Mouse (Mus musculus): Measurements from ENCODE around the gene Ccr9.
A peak's percentile ranks its signal among the peaks of the same experiment; 100 is the strongest.
"Not testable (repeated sequence)": the region's sequence is repeated elsewhere in the genome, so short reads cannot be mapped to it uniquely, and the experiment has no call there.

Gene Ccr9

DNA sequence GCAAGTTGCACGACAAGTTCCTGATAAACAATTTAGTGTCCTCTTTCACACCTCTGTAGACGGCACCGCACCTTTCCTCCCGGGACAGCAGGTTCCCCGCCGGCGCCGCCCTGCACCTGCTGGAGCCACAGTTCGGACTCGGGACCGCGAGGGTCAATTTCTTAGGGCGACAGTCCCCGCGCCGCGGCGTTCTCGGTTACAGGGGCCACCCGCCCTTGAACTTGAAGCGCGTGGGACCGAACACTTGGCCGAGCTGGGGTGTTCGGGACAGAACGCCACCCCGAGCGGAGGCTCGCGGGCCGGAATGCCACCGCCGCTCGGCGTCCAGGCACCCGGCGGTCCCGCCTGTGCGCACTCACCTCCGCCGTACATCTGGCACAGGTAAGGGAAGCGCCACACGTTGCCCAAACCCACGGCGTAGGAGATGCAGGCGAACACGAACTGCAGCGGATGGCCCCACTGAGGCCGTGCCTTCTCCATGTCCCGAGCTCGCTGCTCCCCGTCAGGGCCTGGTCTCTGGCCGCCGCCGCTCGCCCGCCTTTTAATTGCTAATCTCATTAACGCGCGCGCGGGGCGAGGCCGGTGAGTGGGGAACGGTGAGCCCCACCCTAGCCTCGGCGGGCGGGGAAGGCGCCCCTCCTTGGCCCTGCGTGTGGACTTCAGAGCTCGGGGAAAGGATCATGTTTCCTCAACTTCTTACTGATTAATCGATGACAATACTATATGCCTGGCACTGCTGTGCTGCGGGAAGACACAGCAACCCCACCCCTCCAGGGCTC lies at the start of gene Ccr9, which contains the start of gene Slc6a20a:
Gene Ccr9 (plus strand): TSS at position 113 of the 779 bp plus-strand sequence.
Gene Slc6a20a (minus strand): TSS at position 559 of the 779 bp plus-strand sequence.
- peak; percentile 76 to 85 for DNase-seq

DNA sequence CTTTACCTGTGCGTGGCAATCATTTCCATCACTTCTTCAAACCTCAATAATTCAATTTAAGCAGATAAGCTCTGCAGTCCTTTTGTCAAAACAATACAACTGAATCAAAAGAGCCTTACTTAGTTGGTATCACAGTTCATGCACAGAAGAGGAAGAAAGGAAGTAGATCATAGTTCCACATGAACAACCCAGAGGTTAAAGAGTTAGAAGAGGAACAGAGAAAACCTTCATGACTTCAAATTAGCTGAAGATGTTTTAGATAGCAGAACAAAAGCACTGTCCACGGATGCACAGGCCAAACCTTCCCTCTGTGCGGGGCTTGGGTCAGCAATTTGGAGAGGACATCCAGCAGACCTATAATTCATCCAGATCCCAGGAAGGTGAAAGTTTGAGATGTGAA lies 46.6 kb upstream of the Ccr9 start:
- no peak for DNase-seq

DNA sequence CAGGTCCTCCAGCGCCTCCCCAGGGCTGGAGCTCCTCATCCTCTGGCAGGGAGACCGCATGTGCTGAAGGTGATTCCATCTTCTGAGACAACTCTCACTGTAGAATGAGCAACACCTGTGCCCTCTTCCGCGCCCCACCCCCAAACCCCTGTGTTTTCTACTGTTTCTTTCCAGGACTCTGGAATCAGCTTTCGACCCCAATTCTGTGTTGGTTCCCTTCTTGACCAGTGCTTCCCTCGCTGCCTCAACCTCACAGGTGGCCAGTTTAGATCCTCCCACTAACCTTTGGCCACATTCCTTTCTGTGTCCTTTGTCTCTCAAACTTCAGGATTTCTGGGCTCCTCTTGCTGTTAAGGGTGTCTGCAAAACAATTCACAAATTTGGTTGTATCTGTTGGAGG lies 46.0 kb upstream of the Ccr9 start, which contains the start of gene Slc6a20b:
Gene Slc6a20b (minus strand): TSS at position 285 of the 400 bp plus-strand sequence.
- DNase-seq: peak; percentile 75 to 79

DNA sequence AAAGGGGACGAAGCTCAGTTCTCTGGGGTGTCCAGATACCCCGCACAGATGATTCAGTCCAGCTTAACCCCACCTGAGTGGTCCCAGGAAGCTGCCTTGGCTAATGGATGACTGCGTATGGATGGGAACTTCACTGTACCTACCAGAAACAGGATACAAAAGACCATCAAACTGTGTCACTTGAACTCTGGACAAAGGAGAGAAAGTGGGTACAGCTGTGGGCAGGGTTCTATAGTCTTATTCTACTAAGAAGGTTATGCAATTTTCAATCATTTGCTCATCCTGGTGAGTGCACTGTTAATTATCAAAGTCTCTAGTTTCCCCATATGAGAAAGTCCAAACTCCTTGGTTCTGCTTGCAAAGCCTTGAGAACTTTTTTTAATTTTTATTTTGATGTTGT lies 45.2 kb upstream of the Ccr9 start:
- DNase-seq: peak in 1 of 2 experiments; percentile 63

DNA sequence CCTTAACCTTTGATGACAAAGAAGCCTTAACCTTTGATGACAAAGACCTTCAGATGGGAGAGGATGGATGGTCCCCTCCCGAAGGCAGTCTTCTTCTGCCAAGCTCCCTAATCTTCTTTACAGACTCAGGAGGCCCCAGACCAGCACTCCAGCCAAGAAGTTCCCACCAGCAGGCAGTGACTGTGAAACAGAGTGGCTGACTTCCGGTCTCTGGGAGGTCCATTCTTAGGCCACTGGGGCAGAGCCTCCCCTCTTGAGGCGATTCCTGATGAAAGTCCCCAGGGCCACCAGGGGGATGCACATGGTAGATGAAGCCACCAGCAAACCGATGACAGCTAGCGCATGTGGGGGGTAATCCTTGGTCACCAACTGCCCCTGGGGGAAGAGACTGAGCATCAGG lies 41.5 kb upstream of the Ccr9 start:
- no peak for DNase-seq

DNA sequence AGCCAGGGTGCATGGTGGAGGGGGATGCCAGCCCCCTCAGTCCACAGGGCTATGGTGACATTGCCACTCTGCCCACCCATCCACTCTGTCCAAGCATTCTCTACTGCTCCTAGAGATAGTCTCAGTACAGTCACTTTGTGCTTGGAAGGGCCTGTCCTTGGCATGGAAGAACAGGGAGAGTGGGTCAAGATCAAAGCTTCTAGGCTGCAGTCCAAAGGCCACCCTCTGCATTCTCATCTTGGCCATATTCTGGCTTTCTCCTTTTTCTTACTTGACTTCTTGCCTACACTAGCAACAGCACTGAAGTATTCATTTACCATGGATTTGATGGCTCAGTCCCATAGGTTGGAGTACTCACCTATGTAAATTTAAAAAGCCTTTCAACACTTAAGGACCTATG lies 40.0 kb upstream of the Ccr9 start:
- DNase-seq: peak; percentile 39 to 50

DNA sequence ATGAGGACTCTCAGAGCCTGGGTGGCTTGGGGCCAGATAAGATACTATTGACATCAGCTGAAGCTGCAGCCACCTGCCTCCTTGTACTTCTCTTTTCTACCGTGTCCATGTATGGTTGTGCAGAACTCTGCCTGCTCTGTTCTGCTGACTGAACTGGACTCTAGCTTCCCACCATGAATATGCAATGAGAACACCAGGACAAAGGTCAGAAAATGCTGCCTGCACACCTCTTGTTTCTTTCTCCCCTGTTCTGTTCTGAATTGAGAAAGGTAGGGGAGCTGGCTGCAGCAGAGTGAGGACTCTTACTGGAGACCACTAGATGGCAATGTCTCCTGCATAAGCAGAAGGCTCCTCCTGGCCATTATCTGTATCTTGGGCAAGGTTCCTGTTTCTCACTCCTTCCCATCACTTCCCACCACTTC lies 39.6 kb upstream of the Ccr9 start:
- peak; percentile 65 to 85 for DNase-seq

DNA sequence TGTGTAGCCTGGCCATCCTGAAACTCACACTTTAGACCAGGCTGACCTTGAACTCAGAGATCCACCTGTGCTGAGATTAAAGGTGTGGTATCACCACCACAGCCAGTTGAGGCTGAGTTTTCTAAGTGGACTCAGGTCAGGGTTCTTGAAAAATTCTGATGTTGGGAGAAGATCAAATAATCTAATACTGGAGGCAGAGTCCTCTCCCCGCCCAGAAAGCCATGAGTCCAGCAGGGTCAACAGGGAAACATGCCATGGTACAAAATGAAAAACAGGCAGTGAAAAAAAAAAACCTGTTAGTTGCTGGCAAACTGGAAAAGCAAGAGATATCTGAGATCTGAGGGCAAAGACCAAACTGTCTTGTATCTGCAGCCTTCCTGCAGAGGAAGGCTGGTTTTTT lies 38.1 kb upstream of the Ccr9 start:
- DNase-seq: peak; percentile 57 to 59

DNA sequence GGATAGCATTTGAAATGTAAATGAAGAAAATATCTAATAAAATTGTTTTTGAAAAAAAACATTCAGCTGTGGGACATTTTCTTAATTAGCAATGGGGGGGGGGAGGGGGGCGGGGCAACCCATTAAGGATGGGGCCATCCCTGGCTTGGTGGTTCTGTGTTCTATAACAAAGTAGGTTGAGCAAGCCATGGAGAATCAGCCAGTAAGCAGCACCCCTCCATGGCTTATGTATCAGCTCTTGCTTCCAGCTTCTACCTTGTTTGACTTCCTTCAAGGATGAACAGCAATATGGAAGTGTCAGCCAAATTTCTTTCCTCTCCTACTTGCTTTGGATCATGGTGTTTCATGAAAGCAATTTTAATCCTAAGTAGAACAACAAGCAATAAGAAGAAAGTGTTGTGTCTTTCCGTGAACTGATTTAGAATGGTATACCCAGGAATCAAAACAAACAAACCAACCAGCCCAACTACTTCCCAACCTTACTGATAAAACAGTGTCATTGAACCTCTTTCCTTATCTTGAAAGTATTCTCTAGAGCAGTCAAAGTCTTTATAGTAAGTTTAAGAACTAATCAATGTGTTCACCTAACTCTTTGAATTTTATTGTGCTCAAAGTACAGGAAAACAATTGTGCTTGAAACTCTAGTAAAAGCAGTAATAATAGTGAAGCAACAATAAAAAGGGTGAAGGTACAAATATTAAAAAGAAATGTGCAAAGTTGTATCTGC lies 28.3 kb upstream of the Ccr9 start:
- no peak for DNase-seq

DNA sequence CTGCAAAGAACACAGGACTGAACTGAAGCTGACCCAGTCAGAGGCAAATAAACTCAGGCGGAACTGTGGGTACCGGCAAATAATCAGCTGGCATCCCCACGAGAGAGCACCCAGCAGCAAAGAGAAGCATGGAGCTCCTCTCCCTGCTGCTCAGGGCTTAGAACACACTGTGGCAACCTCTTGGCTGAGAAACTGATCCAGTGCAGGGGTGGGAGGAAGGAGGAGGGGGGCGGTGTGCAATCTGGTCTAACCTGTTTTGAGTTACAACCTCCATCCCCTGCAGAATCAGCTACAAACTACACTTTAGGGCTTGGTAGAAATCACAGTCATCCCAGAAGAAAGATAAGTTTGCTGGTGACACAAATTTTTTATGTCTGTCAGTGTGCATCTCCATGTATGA lies 26.9 kb upstream of the Ccr9 start:
- DNase-seq: no peak

DNA sequence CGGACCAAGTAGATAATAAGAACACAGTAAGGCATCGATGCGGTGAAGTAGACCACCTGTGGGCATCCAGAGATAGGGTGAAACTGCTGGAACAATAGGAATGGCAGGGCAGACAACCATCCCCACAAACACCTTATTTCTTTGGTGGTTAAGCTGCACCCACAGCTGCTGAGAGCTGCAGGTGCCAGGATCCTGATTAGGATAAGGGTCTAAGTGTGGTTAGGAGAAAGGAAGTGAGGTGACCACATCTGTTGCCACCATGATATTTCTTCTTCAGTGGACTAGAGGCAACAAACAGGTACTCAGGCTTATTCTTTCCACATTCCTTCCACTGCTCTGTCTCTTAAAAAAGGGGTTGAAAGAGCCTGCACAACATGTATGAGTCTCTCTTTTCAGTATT lies 20.8 kb upstream of the Ccr9 start:
- no peak for DNase-seq

DNA sequence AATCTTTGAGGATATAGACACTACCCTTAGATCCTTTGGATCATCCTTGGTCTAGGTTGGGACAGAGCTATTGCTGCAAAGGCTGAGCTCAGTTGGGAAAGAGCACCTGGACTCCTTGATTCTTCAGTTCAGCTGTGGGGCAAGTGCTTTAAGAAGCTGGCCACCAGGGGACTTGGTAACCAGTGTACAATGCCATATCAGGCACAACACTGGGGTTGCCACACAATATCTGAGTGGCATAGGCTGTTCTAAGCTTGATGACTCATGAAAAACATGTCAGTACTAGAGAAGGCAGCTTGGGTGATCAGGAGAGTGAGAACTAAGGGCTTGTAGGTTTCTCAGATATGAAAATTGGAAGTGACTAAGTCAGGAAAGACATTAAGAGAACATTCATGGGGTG lies 19.3 kb upstream of the Ccr9 start:
- DNase-seq: no peak

DNA sequence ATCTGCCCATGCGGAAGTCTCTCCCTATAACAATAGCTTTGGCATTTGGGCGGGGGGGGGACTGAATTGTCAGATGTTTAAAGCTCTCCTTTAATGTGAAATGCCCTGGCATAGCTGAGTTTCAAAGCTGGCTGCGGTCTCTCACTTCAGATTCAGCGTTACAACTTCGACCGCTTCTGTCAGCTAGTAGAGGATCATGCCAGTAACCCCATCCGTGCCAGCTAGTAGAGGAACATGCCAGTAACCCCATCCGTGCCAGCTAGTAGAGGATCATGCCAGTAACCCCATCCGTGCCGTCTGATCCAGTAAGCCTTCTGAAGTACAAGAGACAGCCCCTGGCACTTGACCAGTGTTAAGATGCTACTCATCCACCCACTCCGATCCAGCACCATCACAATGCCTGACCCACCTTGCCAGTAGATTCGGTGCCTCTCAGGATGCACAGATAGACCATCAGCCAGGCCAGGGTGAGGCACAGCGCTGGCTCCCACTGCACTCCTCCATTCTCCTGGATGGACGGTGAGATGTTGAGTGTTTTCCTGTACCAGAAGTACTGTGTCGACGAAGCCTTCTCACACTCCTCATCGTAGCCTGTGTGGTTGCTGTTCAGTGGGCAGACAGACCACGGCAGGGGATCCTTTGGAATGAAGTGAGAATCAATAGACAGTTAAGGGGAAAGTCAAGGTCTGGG lies 18.1 kb upstream of the Ccr9 start:
- not testable (repeated sequence) for DNase-seq

DNA sequence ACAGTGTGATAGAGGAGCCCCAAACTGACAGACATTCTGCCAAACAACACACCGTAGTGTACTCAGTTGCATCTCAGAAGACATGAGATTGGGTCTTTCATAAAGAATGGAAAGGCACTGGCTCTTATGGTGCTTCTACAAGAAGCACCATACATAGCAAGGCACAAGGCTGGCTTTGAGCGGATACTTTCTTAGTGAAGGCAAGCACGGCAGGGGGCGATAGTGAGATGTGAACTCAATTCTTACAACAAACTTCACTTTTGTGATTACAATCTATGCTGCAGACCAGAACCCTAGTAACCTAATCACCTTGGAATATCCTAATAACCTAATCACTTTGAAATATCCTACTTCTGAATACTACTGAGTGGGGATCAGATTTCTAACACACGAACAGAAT lies 12.6 kb upstream of the Ccr9 start:
- DNase-seq: peak; percentile 52 to 82

DNA sequence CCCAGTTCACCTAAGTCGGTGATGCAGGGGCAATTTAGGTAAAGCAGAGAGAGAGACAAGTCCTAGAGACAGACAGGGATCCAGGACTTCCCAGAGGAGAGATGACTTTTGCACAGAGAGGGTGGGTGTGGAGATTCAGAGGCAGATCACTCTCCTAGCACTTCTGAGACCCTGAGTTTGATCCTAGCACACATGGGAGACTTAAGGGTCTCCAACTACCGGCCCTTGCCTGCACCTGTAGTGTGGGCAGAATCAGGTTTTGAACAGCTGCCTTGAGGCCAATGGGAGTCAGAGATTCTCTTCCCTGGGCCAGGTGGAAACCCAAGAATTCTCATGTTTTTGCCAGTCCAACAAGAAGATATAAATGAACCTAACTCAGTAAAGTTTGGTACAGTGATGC lies 959 bp downstream of the Ccr9 start:
- no peak for DNase-seq

DNA sequence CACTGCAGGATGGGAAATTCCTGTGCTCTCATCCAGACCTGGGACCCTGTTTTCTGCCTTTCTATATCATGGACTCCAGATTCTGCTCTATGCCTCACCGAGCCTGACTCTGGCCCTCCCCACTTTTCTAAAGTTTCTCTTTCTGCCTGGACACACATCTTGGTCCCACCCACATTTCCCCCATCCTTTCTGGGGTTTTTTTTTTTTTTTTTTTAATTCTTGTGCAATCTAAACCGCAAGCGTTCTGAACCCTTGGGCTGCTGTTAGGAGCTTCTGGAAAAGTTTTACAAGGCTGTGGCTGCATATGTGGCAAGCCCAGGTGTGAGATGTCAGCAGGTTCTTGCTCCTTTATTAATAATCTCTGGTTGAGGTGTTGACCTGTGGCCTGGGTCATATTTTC lies 5.5 kb downstream of the Ccr9 start:
- no peak for DNase-seq

DNA sequence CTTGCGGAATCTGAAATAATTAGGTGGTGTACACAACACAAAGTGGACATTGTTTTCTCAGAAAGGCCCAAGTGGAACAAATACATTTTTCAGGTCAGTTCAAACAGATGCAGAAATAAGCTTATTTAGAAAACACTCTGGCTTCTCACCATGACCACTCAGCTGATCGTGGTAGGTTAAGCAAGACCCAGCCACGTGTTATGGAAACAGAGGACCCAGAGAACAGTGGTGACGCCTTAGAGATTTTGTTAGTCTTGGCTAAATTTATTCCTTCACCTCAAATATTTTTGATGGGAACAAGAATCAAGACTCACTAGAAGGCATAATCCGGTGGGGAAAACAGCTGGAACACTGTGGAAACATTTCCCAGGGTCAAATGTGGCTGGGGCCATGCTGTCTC lies 8.0 kb downstream of the Ccr9 start:
- DNase-seq: no peak

DNA sequence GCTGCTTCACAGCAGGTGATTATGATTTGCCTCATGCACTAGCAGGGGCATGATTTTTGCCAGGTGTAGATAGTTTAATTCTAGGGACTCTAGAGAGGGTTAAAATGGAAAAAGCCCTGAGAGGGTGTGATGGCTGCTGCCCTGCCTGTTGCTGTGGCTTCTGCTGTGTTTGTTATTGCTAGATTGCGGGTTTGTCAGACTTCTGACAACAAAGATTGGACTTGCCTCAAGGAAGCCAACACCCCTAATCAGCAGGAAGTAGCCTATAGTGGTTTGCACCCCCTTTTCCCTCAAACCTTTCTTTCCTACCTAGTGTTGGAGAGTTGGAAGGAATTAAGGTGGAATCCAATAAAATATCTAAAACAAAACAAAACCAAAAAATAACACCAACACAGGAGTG lies 10.0 kb downstream of the Ccr9 start:
- DNase-seq: no peak

DNA sequence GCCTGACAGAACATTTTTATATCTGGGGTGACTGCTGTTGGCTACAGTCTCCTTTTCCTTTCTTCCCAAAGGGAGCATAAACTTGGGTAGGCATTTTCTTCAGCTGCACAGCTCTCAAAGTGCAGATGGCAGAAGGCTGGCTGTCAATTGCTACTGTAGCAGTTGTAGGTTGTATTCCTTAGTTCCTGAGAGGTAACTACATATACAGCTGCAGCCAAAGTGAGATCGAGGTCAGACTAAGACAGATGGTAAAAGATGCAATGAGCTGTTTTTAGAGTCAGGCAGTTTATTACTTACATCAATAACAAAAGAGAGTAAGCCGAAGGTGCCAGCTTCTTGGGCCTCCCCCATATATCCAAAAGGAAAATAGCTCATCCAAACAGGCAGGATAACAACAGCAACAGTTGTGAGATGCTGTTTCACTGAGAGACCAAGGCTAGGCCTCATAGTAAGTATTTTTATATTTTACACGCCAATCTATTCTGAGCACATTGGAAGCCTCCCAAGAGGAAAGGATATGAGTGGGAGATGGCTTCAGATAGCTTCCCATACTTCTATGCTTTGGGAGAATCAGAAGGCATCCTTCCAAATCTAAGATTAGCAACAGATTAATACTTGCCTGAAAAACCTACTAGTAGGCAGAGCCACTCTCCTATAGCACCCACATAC lies 17.5 kb downstream of the Ccr9 start:
- no peak for DNase-seq

DNA sequence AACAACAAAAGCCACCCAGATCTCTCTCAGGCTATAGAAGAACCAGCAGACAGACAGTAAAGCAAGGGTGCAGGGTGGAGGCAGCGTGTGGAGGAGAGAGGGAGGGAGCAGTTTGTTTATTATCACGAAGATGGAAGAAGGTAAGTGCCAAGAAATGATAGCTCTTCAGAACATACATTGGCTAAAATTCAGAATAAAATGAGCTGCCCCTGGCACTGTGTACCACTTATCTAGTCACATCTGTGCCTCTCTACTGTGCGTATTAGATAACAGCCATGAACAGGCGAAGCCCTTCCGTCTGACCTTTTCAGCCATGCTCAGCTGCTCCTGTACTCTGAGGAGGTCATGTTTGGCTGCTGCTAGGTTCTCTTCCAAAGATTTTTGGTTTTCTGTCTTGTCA lies 23.6 kb downstream of the Ccr9 start:
- no peak for DNase-seq

DNA sequence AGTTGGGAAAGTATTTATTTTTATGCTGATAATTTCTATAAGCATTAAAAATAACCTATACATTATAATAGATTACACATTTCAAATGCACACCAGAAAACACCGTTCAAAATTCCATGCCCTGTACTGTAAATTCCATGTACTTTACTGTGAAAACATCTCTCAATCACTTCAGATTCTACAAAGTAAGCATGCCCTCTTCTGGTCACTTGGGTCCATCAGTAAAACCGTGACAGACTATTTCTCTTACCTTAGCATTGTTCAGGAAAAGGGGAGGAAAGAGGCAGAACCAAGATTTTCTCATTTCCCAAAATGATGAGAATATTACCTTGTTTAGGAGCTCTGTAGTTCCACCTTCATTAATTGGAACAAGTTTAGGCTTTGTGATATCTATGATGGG lies 31.0 kb downstream of the Ccr9 start:
- peak; percentile 6 to 11 for DNase-seq

DNA sequence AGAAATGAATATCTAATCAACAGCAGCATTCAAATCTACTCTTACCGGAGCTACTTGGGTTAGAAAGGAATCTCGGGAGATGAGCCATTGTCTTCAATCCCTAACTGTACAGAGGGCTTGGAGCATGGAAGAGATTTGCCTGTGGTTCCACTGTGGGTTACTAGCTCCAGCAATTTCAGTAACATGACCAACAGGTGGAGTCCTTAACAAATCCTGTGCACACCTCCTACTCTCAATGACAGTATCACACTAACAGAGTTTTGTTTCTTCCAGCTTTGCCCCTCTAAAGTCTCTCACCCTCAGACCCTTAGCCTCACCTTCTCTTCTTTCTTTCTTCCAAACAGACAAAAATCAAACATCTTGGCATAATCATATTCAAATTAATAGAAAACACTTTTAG lies 34.9 kb downstream of the Ccr9 start:
- DNase-seq: no peak

DNA sequence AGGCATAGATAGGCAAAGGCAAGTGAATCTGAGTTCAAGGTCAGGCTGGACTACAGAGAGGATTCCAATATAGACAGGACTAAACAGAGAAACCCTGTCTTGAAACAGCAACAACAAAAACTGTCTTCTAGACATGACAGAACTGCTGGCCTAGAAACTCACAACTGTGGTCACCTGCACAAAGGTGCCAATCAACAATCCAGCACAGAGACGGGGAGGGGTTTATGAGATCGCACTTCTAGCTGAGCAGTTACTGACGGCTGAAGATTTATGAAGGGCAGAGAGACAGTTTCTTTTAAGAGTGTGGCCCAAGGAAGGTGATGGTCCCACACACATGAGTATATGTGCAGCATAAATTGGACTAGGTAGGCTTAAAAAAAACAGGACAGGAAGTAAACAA lies 38.1 kb downstream of the Ccr9 start:
- DNase-seq: peak; percentile 12 to 17

Data from kidney, postnatal 36 days (tissue).